Mouse (Mus musculus): ENCODE data around the gene Cnih2.

DNA sequence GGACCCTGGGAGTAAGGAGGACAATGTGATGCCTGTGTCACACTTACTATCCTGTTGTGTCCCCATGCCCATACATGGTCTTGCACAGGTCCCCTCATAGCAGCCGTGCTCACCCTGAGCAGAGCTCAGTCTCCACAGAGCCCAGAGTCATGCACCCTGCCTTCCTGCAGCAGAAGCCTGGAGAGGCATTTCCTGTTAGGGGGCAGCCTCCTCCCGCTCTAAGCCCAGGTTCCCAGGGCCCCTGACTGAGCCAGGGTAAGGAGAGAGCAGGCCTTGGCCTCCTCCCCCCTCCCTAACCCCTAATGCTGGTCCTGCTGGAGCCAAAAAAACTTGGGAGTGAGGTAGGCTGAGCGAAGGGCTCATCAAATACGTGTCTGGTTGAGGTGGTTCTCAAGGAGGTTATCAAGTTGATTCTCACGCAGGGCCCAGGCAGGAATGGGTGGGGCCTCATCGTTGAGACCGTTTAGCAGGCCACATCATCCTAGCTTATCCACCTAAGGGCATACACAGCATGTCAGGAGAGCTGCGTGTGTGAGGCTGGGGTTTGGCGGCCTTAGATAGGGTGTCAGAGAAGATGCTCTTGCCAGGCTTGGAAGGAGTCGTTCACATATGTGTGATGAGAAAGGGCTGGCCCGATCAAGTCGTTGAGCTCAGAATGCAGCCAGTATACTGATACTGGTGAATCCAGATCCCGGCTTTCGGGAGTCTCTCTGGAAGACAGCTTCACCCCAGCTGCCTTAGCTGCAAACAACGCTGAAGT, 31.1 kb downstream of the Cnih2 start:
- TF ChIP-seq POLR2A (IDR thresholded peaks at IDR 0.05; ENCODE audit: insufficient read depth, low read depth, low read length), result no peak
- no peak for TF ChIP-seq CTCF (IDR thresholded peaks at IDR 0.05; ENCODE audit: insufficient read depth, low read depth, low read length)
